Mouse (Mus musculus) bone marrow, adult 2 months (tissue): Measurements from ENCODE around the gene H2al1j.
"Not testable (repeated sequence)": the region's sequence is repeated elsewhere in the genome, so short reads cannot be mapped to it uniquely, and the experiment has no call there.

Source experiments
- CTCF ChIP-seq: fragments of 200-500 bp; IDR thresholded peaks from 2 replicates; pipeline ENCODE4 v1.5.1; 2011; ENCODE audit warnings: low read length, control low read depth; ENCODE audit not compliant: control insufficient read depth, insufficient read depth
- POLR2A ChIP-seq: fragments of 200-500 bp; IDR thresholded peaks from 2 replicates; pipeline ENCODE4 v1.6.1; 2011; ENCODE audit warnings: low read depth, mild to moderate bottlenecking, control low read depth, low read length, borderline replicate concordance; ENCODE audit not compliant: control insufficient read depth

DNA sequence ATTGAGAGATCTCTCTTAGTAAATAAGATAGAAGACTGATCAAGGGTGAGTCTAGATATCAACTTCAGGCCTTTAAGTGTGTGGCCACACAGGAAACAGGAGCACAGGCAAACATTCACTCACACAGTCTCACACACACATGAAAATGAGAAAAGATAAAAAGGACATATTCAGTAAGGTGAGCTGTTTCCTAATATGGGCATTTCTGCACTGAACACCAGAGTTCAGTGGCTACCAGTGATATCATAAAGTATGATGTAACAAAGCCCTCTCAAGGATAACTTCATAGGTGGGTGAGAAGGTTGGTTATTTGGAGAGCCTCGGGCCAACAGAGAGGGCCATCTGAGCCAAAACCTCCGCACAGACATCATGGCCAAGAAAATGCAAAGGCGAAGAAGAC lies 9.7 kb upstream of the H2al1j start, which contains the start of gene H2al1g:
- TF ChIP-seq POLR2A, CTCF: not testable (repeated sequence)
